In the genomic region with DNA sequence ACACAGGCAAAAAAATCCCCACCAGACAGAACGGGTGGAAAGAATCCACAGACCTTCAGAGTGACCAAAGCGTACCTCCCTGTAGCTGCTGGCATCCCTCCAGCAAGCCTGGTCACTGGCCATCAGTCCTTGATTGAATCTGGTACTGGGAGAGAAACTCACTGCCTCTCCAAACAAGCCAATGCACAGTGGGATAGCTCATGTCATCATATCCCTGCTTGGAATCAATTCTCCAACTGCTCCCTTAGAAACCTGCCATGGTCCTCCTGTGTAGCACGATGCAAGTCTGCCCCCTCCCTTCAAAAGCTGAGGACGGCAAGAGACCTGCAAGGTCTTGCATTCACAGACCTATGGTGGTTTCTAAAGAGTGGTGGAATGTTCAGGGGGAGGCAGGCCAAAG, we compare ENCODE assay signal across 28 mouse cellular contexts. TPM values are rescaled to one million over a fixed set of nuclear protein-coding genes. Genes with fewer than 3 reads are reported as not detected.
DNase-seq lines count a peak whose midpoint lies in the region; ATAC-seq and TF ChIP-seq lines count a peak whose summit lies in the region.
"Had no signal": no experiment of that assay in that cellular context is flagged by ENCODE, and none has a peak within 500 bp of the region (broad histone marks: within the 10 kb centered on the region; RNA-seq: fewer than 3 reads in every experiment).

No protein-coding gene starts in this region.

- H3K4me1 ChIP-seq in forebrain, postnatal 0 days (ENCODE audit: insufficient read depth), result 0 out of 2 replicates have a peak, but pooled peaks cover 1% of the 10 kb centered on the region
- peaks cover 27% of the 10 kb centered on the region for H3K4me1 ChIP-seq in forebrain, embryonic 16.5 days (replicated peaks; ENCODE audit: control insufficient read depth, insufficient read depth, low read length)
- peaks cover 37% of the 10 kb centered on the region for H3K4me1 ChIP-seq in neural tube, embryonic 15.5 days
- H3K4me1 ChIP-seq: liver, embryonic 15.5 days had no signal

- no peak overlapping the region for H3K27ac ChIP-seq in forebrain, postnatal 0 days (ENCODE audit: low read depth, low read length)
- H3K27ac ChIP-seq in forebrain, embryonic 16.5 days (ENCODE audit: low read length), result no peak overlapping the region
- peak overlapping the region; percentile 91; the same call in 1 of the 2 replicates for H3K27ac ChIP-seq in layer of hippocampus, adult 2 months
- H3K27ac ChIP-seq in neural tube, embryonic 15.5 days (replicated peaks), result no peak overlapping the region
- H3K27ac ChIP-seq: forebrain, embryonic 10.5 days; heart, adult 2 months; heart, embryonic 13.5 days; limb, embryonic 15.5 days; liver, embryonic 15.5 days; lung, embryonic 15.5 days had no signal

- H3K36me3 ChIP-seq in forebrain, postnatal 0 days (ENCODE audit: insufficient read depth), result no peaks in the 10 kb centered on the region
- no peaks in the 10 kb centered on the region for H3K36me3 ChIP-seq in forebrain, embryonic 16.5 days (ENCODE audit: control insufficient read depth, insufficient read depth)
- no peaks in the 10 kb centered on the region for H3K36me3 ChIP-seq in neural tube, embryonic 15.5 days
- H3K36me3 ChIP-seq: forebrain, embryonic 10.5 days; heart, embryonic 13.5 days; limb, embryonic 15.5 days; liver, embryonic 15.5 days; lung, embryonic 15.5 days had no signal

- H3K9ac ChIP-seq in forebrain, postnatal 0 days, result no peak overlapping the region
- H3K9ac ChIP-seq in forebrain, embryonic 16.5 days (replicated peaks; ENCODE audit: low read depth, low read length), result no peak overlapping the region
- no peak overlapping the region for H3K9ac ChIP-seq in neural tube, embryonic 15.5 days (replicated peaks)
- H3K9ac ChIP-seq: heart, embryonic 13.5 days; limb, embryonic 15.5 days; liver, embryonic 15.5 days; lung, embryonic 15.5 days had no signal

- H3K4me2 ChIP-seq in forebrain, postnatal 0 days (ENCODE audit: low read depth), result no peak overlapping the region
- H3K4me2 ChIP-seq in forebrain, embryonic 16.5 days (ENCODE audit: low read length), result no peak overlapping the region
- peak overlapping the region; percentile 95 for H3K4me2 ChIP-seq in neural tube, embryonic 15.5 days
- H3K4me2 ChIP-seq: heart, embryonic 13.5 days; limb, embryonic 15.5 days; liver, embryonic 15.5 days; lung, embryonic 15.5 days had no signal

- no peak for ATAC-seq in forebrain, postnatal 0 days
- ATAC-seq in forebrain, embryonic 16.5 days, result no peak
- ATAC-seq in neural tube, embryonic 15.5 days (ENCODE audit: low FRiP score), result no peak
- ATAC-seq: CD4-positive, CD25-positive, alpha-beta regulatory T cell, adult 4 months; midbrain, embryonic 16.5 days had no signal

- H3K27me3 ChIP-seq in forebrain, postnatal 0 days (ENCODE audit: insufficient read depth, low read length), result no peaks in the 10 kb centered on the region
- H3K27me3 ChIP-seq in forebrain, embryonic 16.5 days (replicated peaks; ENCODE audit: control insufficient read depth, insufficient read depth, low read length), result peaks cover 8% of the 10 kb centered on the region
- H3K27me3 ChIP-seq in neural tube, embryonic 15.5 days (replicated peaks), result peaks cover 3% of the 10 kb centered on the region

- peak; percentile 41 for TF ChIP-seq CTCF in forebrain, postnatal 0 days (IDR thresholded peaks at IDR 0.05; ENCODE audit: low read depth)
- peak; percentile 65 for TF ChIP-seq CTCF in layer of hippocampus, adult 2 months (conservative IDR thresholded peaks at IDR 0.05)

- no peak overlapping the region for H3K4me3 ChIP-seq in forebrain, postnatal 0 days (ENCODE audit: low read depth, low read length)
- H3K4me3 ChIP-seq in forebrain, embryonic 16.5 days (replicated peaks; ENCODE audit: low read length), result no peak overlapping the region
- H3K4me3 ChIP-seq in layer of hippocampus, adult 2 months, result no peak overlapping the region
- 0 out of 2 replicates have a peak overlapping the region, but pooled peaks have one; percentile 79 for H3K4me3 ChIP-seq in neural tube, embryonic 15.5 days (replicated peaks)
- H3K4me3 ChIP-seq: forebrain, embryonic 10.5 days; heart, adult 2 months; heart, embryonic 13.5 days; limb, embryonic 15.5 days; liver, embryonic 15.5 days; lung, embryonic 15.5 days; megakaryocyte, embryonic 14.5 days had no signal

- no peaks in the 10 kb centered on the region for H3K9me3 ChIP-seq in forebrain, postnatal 0 days (ENCODE audit: low read length)
- H3K9me3 ChIP-seq in forebrain, embryonic 16.5 days (ENCODE audit: control insufficient read depth, low read length), result no peaks in the 10 kb centered on the region
- no peaks in the 10 kb centered on the region for H3K9me3 ChIP-seq in neural tube, embryonic 15.5 days (replicated peaks)
- H3K9me3 ChIP-seq: forebrain, embryonic 10.5 days; heart, embryonic 13.5 days; limb, embryonic 15.5 days; liver, embryonic 15.5 days; lung, embryonic 15.5 days; megakaryocyte, embryonic 14.5 days had no signal

- peak; percentile 21 for DNase-seq in forebrain, postnatal 0 days
- DNase-seq in layer of hippocampus, adult 2 months (ENCODE audit: low spot score in 2 of 2), result no peak
- DNase-seq in layer of hippocampus, postnatal 25 days (ENCODE audit: extremely low spot score in 1 of 2, low spot score in 1 of 2), result no peak
- DNase-seq in retina, postnatal 1 day, result peak; percentile 18
- no peak for DNase-seq in retina, embryonic 14.5 days (ENCODE audit: low spot score)
- DNase-seq in thymus, postnatal 4 days, result no peak
- DNase-seq: adrenal gland, adult 2 months; cerebellum, adult 8-10 months; gastrocnemius, postnatal 36 days; heart, adult 2 months; heart, postnatal 14 days; kidney, adult 18-20 months; kidney, postnatal 14 days; layer of hippocampus, postnatal 36 days; lung, postnatal 36 days; thymus, adult 18-20 months had no signal

- WGBS in forebrain, postnatal 0 days, result 58% methylated on average over 4 of the region's 4 CpGs
- WGBS in forebrain, embryonic 16.5 days, result 70% methylated on average over 4 of the region's 4 CpGs
- 60% methylated on average over 4 of the region's 4 CpGs for WGBS in neural tube, embryonic 15.5 days

RNA-seq across cellular contexts. Expression of gene Vstm2b, which starts 1.2 kb away (rescaled TPM):
- 55.4 and 64.6 TPM in 2 replicates for total RNA-seq in forebrain, postnatal 0 days (2014; rRNA removed)
- 27.2 and 31.8 TPM in 2 replicates for polyA plus RNA-seq in forebrain, postnatal 0 days (2015; fragmentation: Nextera tagmentation; extraction: Ambion mirVana)
- 17.8 and 18.8 TPM in 2 replicates for polyA plus RNA-seq in forebrain, embryonic 16.5 days (2015; fragmentation: Nextera tagmentation; extraction: Ambion mirVana)
- 10 to 100 TPM; 71.2 to 71.9 TPM for total RNA-seq in layer of hippocampus, adult 2 months (2021)
- 10 to 100 TPM; 64.7 to 73.7 TPM for total RNA-seq in layer of hippocampus, postnatal 25 days (2021)
- polyA plus RNA-seq in neural tube, embryonic 15.5 days (2015; fragmentation: Nextera tagmentation; extraction: Ambion mirVana), result 27.2 and 38.3 TPM in 2 replicates
- total RNA-seq: common myeloid progenitor, adult 5-6 weeks; gastrocnemius, adult 18-20 months had no signal
- polyA plus RNA-seq: CD4-positive, CD25-positive, alpha-beta regulatory T cell, adult 4 months; liver, embryonic 15.5 days had no signal

Comparison
In these comparisons a context has a peak if more than half of its experiments do, and no peak if none do; other contexts are left out.
1. DNase-seq: peak in forebrain, postnatal 0 days (single experiment) and retina, postnatal 1 day (single experiment); none in layer of hippocampus, adult 2 months (0 of 2), layer of hippocampus, postnatal 25 days (0 of 2), retina, embryonic 14.5 days (single experiment) and thymus, postnatal 4 days (single experiment).